Mouse (Mus musculus) cerebellum, adult 11-12 months (tissue): Measurements from ENCODE around the gene Nutf2.
"Not testable (repeated sequence)": the region's sequence is repeated elsewhere in the genome, so short reads cannot be mapped to it uniquely, and the experiment has no call there.

Experiments used
- DNase-seq: peaks from one replicate; pipeline ENCODE4 v3.0.0; 2022

Gene Nutf2

GRCm38 (mm10) chr8:105860143-105860981, at the start of gene Nutf2:
Gene Nutf2, plus strand, starts transcription at chr8:105860580.
- peak; percentile 97 for DNase-seq

GRCm38 (mm10) chr8:105811061-105811460, 49.3 kb upstream of the Nutf2 start:
- no peak for DNase-seq

- DNase-seq: no peak
Observed at GRCm38 (mm10) chr8:105811543-105811942, 48.8 kb upstream of the Nutf2 start.

GRCm38 (mm10) chr8:105812511-105812910, 47.9 kb upstream of the Nutf2 start:
- no peak for DNase-seq

GRCm38 (mm10) chr8:105813241-105813640, 47.1 kb upstream of the Nutf2 start:
- DNase-seq: no peak

- DNase-seq: no peak
Observed at GRCm38 (mm10) chr8:105819659-105820058, 40.7 kb upstream of the Nutf2 start.

- DNase-seq: no peak
Observed at GRCm38 (mm10) chr8:105820925-105821324, 39.5 kb upstream of the Nutf2 start.

- no peak for DNase-seq
Observed at GRCm38 (mm10) chr8:105825506-105825905, 34.9 kb upstream of the Nutf2 start.

GRCm38 (mm10) chr8:105826379-105826778, 34.0 kb upstream of the Nutf2 start:
- no peak for DNase-seq

- peak; percentile 98 for DNase-seq
Observed at GRCm38 (mm10) chr8:105826861-105827848, 33.2 kb upstream of the Nutf2 start, which contains the start of the genes Ranbp10 and Tsnaxip1. Gene Ranbp10, minus strand, starts transcription at chr8:105827350. Gene Tsnaxip1, plus strand, starts transcription at chr8:105827731.

GRCm38 (mm10) chr8:105833740-105834139, 26.6 kb upstream of the Nutf2 start:
- not testable (repeated sequence) for DNase-seq

GRCm38 (mm10) chr8:105835318-105835717, 25.1 kb upstream of the Nutf2 start:
- no peak for DNase-seq

- DNase-seq: peak; percentile 28
Observed at GRCm38 (mm10) chr8:105836991-105837390, 23.4 kb upstream of the Nutf2 start.

- DNase-seq: no peak
Observed at GRCm38 (mm10) chr8:105839209-105839608, 21.2 kb upstream of the Nutf2 start.

- no peak for DNase-seq
Observed at GRCm38 (mm10) chr8:105846678-105847077, 13.7 kb upstream of the Nutf2 start.

GRCm38 (mm10) chr8:105850014-105850413, 10.4 kb upstream of the Nutf2 start:
- no peak for DNase-seq

GRCm38 (mm10) chr8:105850611-105851010, 9.8 kb upstream of the Nutf2 start:
- DNase-seq: no peak

- peak; percentile 80 for DNase-seq
Observed at GRCm38 (mm10) chr8:105851651-105852143, 8.7 kb upstream of the Nutf2 start.

GRCm38 (mm10) chr8:105852146-105852729, 8.1 kb upstream of the Nutf2 start:
- peak; percentile 42 for DNase-seq

- peak; percentile 45 for DNase-seq
Observed at GRCm38 (mm10) chr8:105853178-105853577, 7.2 kb upstream of the Nutf2 start, which contains the start of gene Cenpt. Gene Cenpt, minus strand, starts transcription at chr8:105853278.

- DNase-seq: peak; percentile 58
Observed at GRCm38 (mm10) chr8:105854303-105854702, 6.1 kb upstream of the Nutf2 start.

- peak; percentile 87 for DNase-seq
Observed at GRCm38 (mm10) chr8:105854715-105855216, 5.6 kb upstream of the Nutf2 start, which contains the start of gene Thap11. Gene Thap11, plus strand, starts transcription at chr8:105855132.
